Mouse (Mus musculus) kidney, adult 11 months (tissue): Measurements from ENCODE around the gene Cep112.

ENCODE experiments used
- DNase-seq: peaks from one replicate; pipeline ENCODE4 v3.0.0; 2022

Cep112 gene

GRCm38 (mm10) chr11:108606836-108607235 lies 181.8 kb downstream of the Cep112 start:
- DNase-seq: no peak

GRCm38 (mm10) chr11:108620628-108621433 lies 195.8 kb downstream of the Cep112 start:
- DNase-seq: no peak

GRCm38 (mm10) chr11:108621434-108621901 lies 196.5 kb downstream of the Cep112 start:
- no peak for DNase-seq

- no peak for DNase-seq
Observed at GRCm38 (mm10) chr11:108625546-108626232, 200.7 kb downstream of the Cep112 start.

- no peak for DNase-seq
Observed at GRCm38 (mm10) chr11:108637780-108638179, 212.8 kb downstream of the Cep112 start.

- no peak for DNase-seq
Observed at GRCm38 (mm10) chr11:108655574-108655973, 230.6 kb downstream of the Cep112 start.

GRCm38 (mm10) chr11:108682014-108682413 lies 257.0 kb downstream of the Cep112 start:
- no peak for DNase-seq

GRCm38 (mm10) chr11:108696563-108696962 lies 271.6 kb downstream of the Cep112 start:
- DNase-seq: no peak

- peak; percentile 79 for DNase-seq
Observed at GRCm38 (mm10) chr11:108752301-108752700, 327.3 kb downstream of the Cep112 start.

GRCm38 (mm10) chr11:108752765-108753164 lies 327.8 kb downstream of the Cep112 start:
- no peak for DNase-seq

- no peak for DNase-seq
Observed at GRCm38 (mm10) chr11:108753361-108754240, 328.6 kb downstream of the Cep112 start.

- DNase-seq: no peak
Observed at GRCm38 (mm10) chr11:108757211-108757610, 332.2 kb downstream of the Cep112 start.

GRCm38 (mm10) chr11:108757626-108758430 lies 332.8 kb downstream of the Cep112 start:
- no peak for DNase-seq

GRCm38 (mm10) chr11:108770064-108770463 lies 345.1 kb downstream of the Cep112 start:
- DNase-seq: no peak

GRCm38 (mm10) chr11:108774019-108774670 lies 349.2 kb downstream of the Cep112 start:
- no peak for DNase-seq

GRCm38 (mm10) chr11:108777158-108777557 lies 352.2 kb downstream of the Cep112 start:
- DNase-seq: no peak

GRCm38 (mm10) chr11:108780271-108781250 lies 355.6 kb downstream of the Cep112 start:
- no peak for DNase-seq

- DNase-seq: no peak
Observed at GRCm38 (mm10) chr11:108798398-108798797, 373.4 kb downstream of the Cep112 start.

- DNase-seq: no peak
Observed at GRCm38 (mm10) chr11:108799695-108800094, 374.7 kb downstream of the Cep112 start.

- DNase-seq: no peak
Observed at GRCm38 (mm10) chr11:108804030-108804429, 379.0 kb downstream of the Cep112 start.
